Mouse (Mus musculus): ENCODE measurements around the gene Nufip2. TPM values are rescaled to one million over a fixed set of nuclear protein-coding genes. Genes with fewer than 3 reads are reported as not detected.

The Nufip2 gene
- total and polyA plus RNA-seq, 2 experiments from 2014 or later = 3.5 to 55.1 TPM

GRCm38 (mm10) chr11:77782104-77782815 lies 96.3 kb downstream of the Nufip2 start:
- Histone ChIP-seq H3K27me3 (ENCODE audit: control insufficient read depth, insufficient read depth, low read length) (no peaks in the 10 kb centered on the region), H3K27ac (ENCODE audit: low read depth) (no peak overlapping the region), H3K9ac (replicated peaks; ENCODE audit: low read depth, low read length) (no peak overlapping the region), H3K4me3 (ENCODE audit: low read depth, low read length) (no peak overlapping the region), H3K4me2 (ENCODE audit: low read depth, low read length) (no peak overlapping the region), H3K36me3 (replicated peaks; ENCODE audit: control insufficient read depth, insufficient read depth, low read length) (peaks cover 15% of the 10 kb centered on the region; the same call in 1 of the 2 replicates), H3K9me3 (replicated peaks; ENCODE audit: control insufficient read depth, low read length) (no peaks in the 10 kb centered on the region), H3K4me1 (ENCODE audit: control insufficient read depth, insufficient read depth) (peaks cover 51% of the 10 kb centered on the region)
- ATAC-seq (ENCODE audit: insufficient read depth, low read depth) = no peak
- DNase-seq (ENCODE audit: low spot score) = no peak
- no peak for TF ChIP-seq EP300 (IDR thresholded peaks at IDR 0.05; ENCODE audit: low read depth)
- TF ChIP-seq CTCF (IDR thresholded peaks at IDR 0.05; ENCODE audit: low read depth) = no peak
- WGBS = 76% methylated on average over 7 of the region's 7 CpGs

GRCm38 (mm10) chr11:77783211-77783746 lies 97.3 kb downstream of the Nufip2 start:
- Histone ChIP-seq H3K9me3 (replicated peaks; ENCODE audit: control insufficient read depth, low read length) (no peaks in the 10 kb centered on the region), H3K4me2 (ENCODE audit: low read depth, low read length) (0 out of 2 replicates have a peak overlapping the region, but pooled peaks have one; percentile 19), H3K4me3 (ENCODE audit: low read depth, low read length) (no peak overlapping the region), H3K27ac (ENCODE audit: low read depth) (peak overlapping the region; percentile 90; the same call in 1 of the 2 replicates), H3K27me3 (ENCODE audit: control insufficient read depth, insufficient read depth, low read length) (no peaks in the 10 kb centered on the region), H3K9ac (replicated peaks; ENCODE audit: low read depth, low read length) (no peak overlapping the region), H3K36me3 (replicated peaks; ENCODE audit: control insufficient read depth, insufficient read depth, low read length) (peaks cover 6% of the 10 kb centered on the region; the same call in 1 of the 2 replicates), H3K4me1 (ENCODE audit: control insufficient read depth, insufficient read depth) (peaks cover 51% of the 10 kb centered on the region)
- no peak for ATAC-seq (ENCODE audit: insufficient read depth, low read depth)
- peak; percentile 29 for DNase-seq (ENCODE audit: low spot score)
- TF ChIP-seq CTCF (IDR thresholded peaks at IDR 0.05; ENCODE audit: low read depth) = no peak
- no peak for TF ChIP-seq EP300 (IDR thresholded peaks at IDR 0.05; ENCODE audit: low read depth)
- WGBS = 60% methylated on average over 10 of the region's 10 CpGs

DNA sequence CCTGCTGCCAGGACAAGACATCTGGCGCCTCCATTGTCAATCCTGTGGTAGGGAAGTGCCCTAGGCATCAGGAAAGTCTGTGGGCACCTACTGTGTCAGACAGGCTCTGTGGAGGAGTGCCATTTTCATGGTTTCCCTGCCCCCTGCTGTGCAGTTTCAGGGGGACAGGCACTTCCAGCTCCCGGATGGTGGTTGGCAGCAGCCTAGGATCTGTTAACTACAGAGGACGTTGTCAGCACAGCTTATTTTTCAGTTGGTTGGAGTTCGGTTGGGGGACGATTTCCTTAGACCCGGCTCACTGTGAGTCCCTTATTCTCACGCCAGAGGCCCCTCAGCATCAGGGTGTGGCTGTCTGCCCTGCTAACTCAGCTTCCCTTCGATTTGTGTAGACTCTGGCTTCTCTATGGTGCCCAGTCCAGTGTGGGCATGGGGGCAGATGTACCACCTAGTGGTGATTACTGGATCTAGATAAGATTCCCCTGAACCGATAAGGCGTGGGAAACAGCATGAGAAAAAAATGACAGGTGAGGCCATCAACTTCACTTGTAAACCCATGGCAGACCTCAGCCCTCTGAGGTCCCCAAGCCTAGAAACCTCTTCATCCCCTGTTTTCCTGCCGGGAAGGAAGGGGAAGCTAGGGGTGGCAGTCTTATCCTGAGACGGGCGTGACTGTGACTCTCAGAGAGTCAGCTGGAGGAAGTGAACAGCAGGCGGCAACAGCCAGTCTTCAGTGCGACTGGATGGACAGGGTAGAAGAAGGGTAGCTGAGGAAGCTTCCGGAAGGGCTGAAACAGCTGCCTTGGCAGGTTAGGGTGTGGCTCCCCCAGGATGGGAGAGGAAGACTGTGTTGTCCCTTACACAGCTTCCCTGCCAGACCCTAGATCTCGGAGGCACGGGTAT lies 98.0 kb downstream of the Nufip2 start:
- peak overlapping the region; percentile 90 for H3K27ac ChIP-seq (ENCODE audit: low read depth)
- no peak overlapping the region for H3K4me3 ChIP-seq (ENCODE audit: low read depth, low read length)
- WGBS = 34% methylated on average over 18 of the region's 18 CpGs
- ATAC-seq (ENCODE audit: insufficient read depth, low read depth) (no peak), DNase-seq (ENCODE audit: low spot score) (peak; percentile 19)
- H3K4me2 ChIP-seq (ENCODE audit: low read depth, low read length) = peak overlapping the region; percentile 19; the same call in 1 of the 2 replicates
- H3K27me3 ChIP-seq (ENCODE audit: control insufficient read depth, insufficient read depth, low read length) = no peaks in the 10 kb centered on the region
- TF ChIP-seq EP300 (IDR thresholded peaks at IDR 0.05; ENCODE audit: low read depth) (no peak), CTCF (IDR thresholded peaks at IDR 0.05; ENCODE audit: low read depth) (peak; percentile 51)
- H3K4me1 ChIP-seq (ENCODE audit: control insufficient read depth, insufficient read depth) = peaks cover 51% of the 10 kb centered on the region
- no peak overlapping the region for H3K9ac ChIP-seq (replicated peaks; ENCODE audit: low read depth, low read length)
- H3K9me3 ChIP-seq (replicated peaks; ENCODE audit: control insufficient read depth, low read length) = no peaks in the 10 kb centered on the region
- 0 out of 2 replicates have a peak, but pooled peaks cover 6% of the 10 kb centered on the region for H3K36me3 ChIP-seq (replicated peaks; ENCODE audit: control insufficient read depth, insufficient read depth, low read length)

- TF ChIP-seq CTCF (IDR thresholded peaks at IDR 0.05; ENCODE audit: low read depth) = no peak
- no peak for TF ChIP-seq EP300 (IDR thresholded peaks at IDR 0.05; ENCODE audit: low read depth)
- ATAC-seq (ENCODE audit: insufficient read depth, low read depth) = no peak
- Histone ChIP-seq H3K4me3 (ENCODE audit: low read depth, low read length) (no peak overlapping the region), H3K27me3 (ENCODE audit: control insufficient read depth, insufficient read depth, low read length) (no peaks in the 10 kb centered on the region), H3K9me3 (replicated peaks; ENCODE audit: control insufficient read depth, low read length) (no peaks in the 10 kb centered on the region), H3K27ac (ENCODE audit: low read depth) (peak overlapping the region; percentile 90), H3K4me2 (ENCODE audit: low read depth, low read length) (0 out of 2 replicates have a peak overlapping the region, but pooled peaks have one; percentile 28), H3K4me1 (ENCODE audit: control insufficient read depth, insufficient read depth) (peaks cover 51% of the 10 kb centered on the region), H3K9ac (replicated peaks; ENCODE audit: low read depth, low read length) (no peak overlapping the region), H3K36me3 (replicated peaks; ENCODE audit: control insufficient read depth, insufficient read depth, low read length) (0 out of 2 replicates have a peak, but pooled peaks cover 6% of the 10 kb centered on the region)
- DNase-seq (ENCODE audit: low spot score) = peak; percentile 4
- whole genome bisulfite sequencing = 28% methylated on average over 9 of the region's 9 CpGs
Measured at GRCm38 (mm10) chr11:77784894-77785293, 98.9 kb downstream of the Nufip2 start.

DNA sequence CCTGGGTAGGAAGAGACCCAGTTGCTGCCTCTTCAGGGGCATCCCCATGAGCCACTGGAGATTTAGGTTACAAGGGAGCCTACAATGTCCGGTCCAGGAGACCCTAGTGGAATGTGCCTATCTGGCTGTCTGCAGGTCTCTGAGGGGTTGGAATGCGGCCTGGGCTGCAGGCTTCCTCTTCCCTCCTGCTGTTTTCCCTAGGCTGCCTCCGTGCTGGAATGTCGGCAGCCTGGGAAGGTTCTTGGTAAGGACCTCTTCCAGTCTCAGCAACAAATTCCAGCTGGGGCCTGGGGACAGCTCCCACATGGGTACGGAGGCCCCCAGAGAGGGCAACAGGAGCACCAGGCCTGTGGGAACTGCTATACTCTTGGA lies 99.4 kb downstream of the Nufip2 start:
- Histone ChIP-seq H3K27me3 (ENCODE audit: control insufficient read depth, insufficient read depth, low read length) (no peaks in the 10 kb centered on the region), H3K9ac (replicated peaks; ENCODE audit: low read depth, low read length) (peak overlapping the region; percentile 34; the same call in 1 of the 2 replicates), H3K4me1 (ENCODE audit: control insufficient read depth, insufficient read depth) (peaks cover 56% of the 10 kb centered on the region), H3K4me2 (ENCODE audit: low read depth, low read length) (peak overlapping the region; percentile 28), H3K27ac (ENCODE audit: low read depth) (peak overlapping the region; percentile 90), H3K4me3 (ENCODE audit: low read depth, low read length) (no peak overlapping the region), H3K36me3 (replicated peaks; ENCODE audit: control insufficient read depth, insufficient read depth, low read length) (0 out of 2 replicates have a peak, but pooled peaks cover 5% of the 10 kb centered on the region), H3K9me3 (replicated peaks; ENCODE audit: control insufficient read depth, low read length) (no peaks in the 10 kb centered on the region)
- WGBS = 9% methylated on average over 5 of the region's 5 CpGs
- DNase-seq (ENCODE audit: low spot score) (peak; percentile 54), ATAC-seq (ENCODE audit: insufficient read depth, low read depth) (peak; percentile 34; the same call in 1 of the 2 replicates)
- TF ChIP-seq EP300 (IDR thresholded peaks at IDR 0.05; ENCODE audit: low read depth) = no peak
- TF ChIP-seq CTCF (IDR thresholded peaks at IDR 0.05; ENCODE audit: low read depth) = no peak
